Mouse (Mus musculus) c-Kit-negative CD71-positive TER-119-positive erythroid progenitor cells, embryonic 14.5 days (primary cell): ENCODE data around the gene Ccl7.

Experiments used
- DNase-seq: peaks from one replicate; pipeline ENCODE4 v3.0.0-alpha.2; 2013; ENCODE audit warnings: low read depth, low spot score

Gene Ccl7

GRCm38 (mm10) chr11:82035356-82035755, 10.2 kb upstream of the Ccl7 start, which contains the start of gene Ccl2:
TSS of gene Ccl2 (plus strand) at chr11:82035571.
- no peak for DNase-seq

GRCm38 (mm10) chr11:82035857-82036256, 9.7 kb upstream of the Ccl7 start:
- DNase-seq: no peak

GRCm38 (mm10) chr11:82038535-82038934, 7.0 kb upstream of the Ccl7 start, which contains the start of gene Gm17268:
TSS of gene Gm17268 (minus strand) at chr11:82038562.
- DNase-seq: no peak

- no peak for DNase-seq
These were observed 6.3 kb upstream of the Ccl7 start for GRCm38 (mm10) chr11:82039132-82039660.

GRCm38 (mm10) chr11:82041671-82042080, 3.8 kb upstream of the Ccl7 start:
- DNase-seq: no peak

GRCm38 (mm10) chr11:82047746-82048415, 2.4 kb downstream of the Ccl7 start:
- DNase-seq: no peak

- no peak for DNase-seq
These were observed 8.3 kb downstream of the Ccl7 start for GRCm38 (mm10) chr11:82053849-82054248.

- DNase-seq: no peak
These were observed 12.1 kb downstream of the Ccl7 start, which contains the start of gene Ccl11 for GRCm38 (mm10) chr11:82057646-82058045. TSS of gene Ccl11 (plus strand) at chr11:82057823.

- no peak for DNase-seq
These were observed 16.7 kb downstream of the Ccl7 start for GRCm38 (mm10) chr11:82062226-82062625.

- DNase-seq: no peak
These were observed 17.9 kb downstream of the Ccl7 start for GRCm38 (mm10) chr11:82063454-82063853.

GRCm38 (mm10) chr11:82066953-82067571, 21.6 kb downstream of the Ccl7 start:
- DNase-seq: no peak

- no peak for DNase-seq
These were observed 25.6 kb downstream of the Ccl7 start for GRCm38 (mm10) chr11:82071076-82071475.

- no peak for DNase-seq
These were observed 26.9 kb downstream of the Ccl7 start for GRCm38 (mm10) chr11:82072374-82072773.

- no peak for DNase-seq
These were observed 27.5 kb downstream of the Ccl7 start for GRCm38 (mm10) chr11:82072984-82073383.

- DNase-seq: no peak
These were observed 28.2 kb downstream of the Ccl7 start for GRCm38 (mm10) chr11:82073686-82074085.

GRCm38 (mm10) chr11:82077031-82077430, 31.5 kb downstream of the Ccl7 start:
- no peak for DNase-seq

- no peak for DNase-seq
These were observed 32.7 kb downstream of the Ccl7 start for GRCm38 (mm10) chr11:82078136-82078730.

GRCm38 (mm10) chr11:82080865-82081264, 35.4 kb downstream of the Ccl7 start:
- no peak for DNase-seq

- DNase-seq: no peak
These were observed 38.8 kb downstream of the Ccl7 start for GRCm38 (mm10) chr11:82084360-82084759.
